Mouse (Mus musculus) lung, embryonic 16.5 days (tissue): ENCODE measurements around the gene Gpr39. TPM values are rescaled to one million over a fixed set of nuclear protein-coding genes. Genes with fewer than 3 reads are reported as not detected.
"Not testable (repeated sequence)": the region's sequence is repeated elsewhere in the genome, so short reads cannot be mapped to it uniquely, and the experiment has no call there.

ENCODE experiments used
- ATAC-seq: fragments of 200-750 bp; cut with Nextera tagmentation; 2 replicates; pipeline ENCODE4 v1.8.0; 2017; ENCODE audit warnings: low read depth, mild to moderate bottlenecking, moderate library complexity
- H3K27ac ChIP-seq: fragments of 300-500 bp; sonication (generic); 2 replicates; pipeline ENCODE4 v1.5.1; 2014; ENCODE audit warnings: mild to moderate bottlenecking, control low read depth, low read length
- H3K27me3 ChIP-seq: fragments of 300-500 bp; sonication (generic); 2 replicates; pipeline ENCODE4 v1.6.1; 2014; ENCODE audit warnings: low read depth, low read length, mixed read lengths; ENCODE audit not compliant: control insufficient read depth, insufficient read depth
- H3K36me3 ChIP-seq: fragments of 300-500 bp; sonication (generic); 2 replicates; pipeline ENCODE4 v1.6.1; 2014; ENCODE audit warnings: low read length; ENCODE audit not compliant: control insufficient read depth, insufficient read depth
- H3K4me1 ChIP-seq: fragments of 300-500 bp; sonication (generic); replicated peaks from 2 replicates; pipeline ENCODE4 v1.6.1; 2014; ENCODE audit warnings: low read length, mixed read lengths; ENCODE audit not compliant: control insufficient read depth, insufficient read depth
- H3K4me2 ChIP-seq: fragments of 300-500 bp; sonication (generic); 2 replicates; pipeline ENCODE4 v1.6.1; 2014; ENCODE audit warnings: low read depth, low read length, control low read depth
- H3K4me3 ChIP-seq: fragments of 300-500 bp; sonication (generic); 2 replicates; pipeline ENCODE4 v1.5.1; 2014; ENCODE audit warnings: mild to moderate bottlenecking, low read length, control low read depth
- H3K9ac ChIP-seq: fragments of 300-500 bp; sonication (generic); 2 replicates; pipeline ENCODE4 v1.6.1; 2014; ENCODE audit warnings: low read length, control low read depth
- H3K9me3 ChIP-seq: fragments of 300-500 bp; sonication (generic); 2 replicates; pipeline ENCODE4 v1.6.1; 2016; ENCODE audit warnings: low read length; ENCODE audit not compliant: control insufficient read depth
- WGBS: fragments of 180-500 bp; shearing (Covaris S2); extraction: QIAGEN DNeasy Blood & Tissue Kit; methylation state at CpG from one replicate; pipeline ENCODE4 v1.1.7; 2014; 5-methylcytosine and 5-hydroxymethylcytosine counted together
- polyA plus RNA-seq: library from polyadenylated mRNA; unstranded; fragments of >200 nt; fragmentation: Nextera tagmentation; extraction: Ambion mirVana; gene quantifications from 2 replicates; pipeline ENCODE4 v1.2.1, GENCODE M21; 2015

Gene Gpr39
- polyA plus RNA-seq = 4.6 and 4.9 TPM in 2 replicates

DNA sequence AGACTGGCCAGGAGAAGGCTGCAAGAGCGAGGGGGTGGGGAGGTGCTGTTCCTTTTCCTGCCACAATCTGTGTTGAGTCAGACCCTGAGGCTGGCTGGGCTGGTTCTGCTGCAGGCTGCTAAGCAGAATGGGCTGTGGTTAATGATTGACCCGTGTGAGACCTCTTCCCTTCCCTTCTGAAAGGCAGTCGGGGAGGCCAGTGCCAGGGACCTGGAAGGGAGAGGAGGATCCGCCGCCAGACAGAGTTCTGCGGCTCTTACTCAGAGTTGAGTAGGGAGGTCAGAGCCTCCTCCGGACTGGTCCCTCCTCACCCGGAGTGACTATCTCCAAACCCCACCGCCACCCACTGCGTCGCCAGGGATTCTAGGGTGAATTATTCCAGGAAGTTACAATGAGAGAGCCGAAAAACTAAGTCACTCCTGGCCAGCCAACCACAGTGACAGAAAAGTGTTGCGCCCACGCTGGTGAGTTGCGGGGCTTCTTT, at the start of gene Gpr39:
TSS of gene Gpr39 (plus strand) at position 206 of the 484 bp plus-strand sequence.
- no peaks in the 10 kb centered on the region for H3K36me3 ChIP-seq
- ATAC-seq = peak; percentile 92
- peaks cover 18% of the 10 kb centered on the region; the same call in 1 of the 2 replicates for H3K4me1 ChIP-seq
- no peaks in the 10 kb centered on the region for H3K27me3 ChIP-seq
- peak within 1 kb of the TSS; percentile 54 for H3K4me2 ChIP-seq
- WGBS = 25% methylated on average over 15 of the region's 15 CpGs
- peak within 1 kb of the TSS; percentile 78 for H3K27ac ChIP-seq
- H3K9ac ChIP-seq = peak within 1 kb of the TSS; percentile 42
- H3K4me3 ChIP-seq = peak within 1 kb of the TSS; percentile 35
- no peaks in the 10 kb centered on the region for H3K9me3 ChIP-seq

GRCm38 (mm10) chr1:125639501-125640253, 37.1 kb upstream of the Gpr39 start:
- 85% methylated on average over 8 of the region's 8 CpGs for WGBS
- Histone ChIP-seq H3K27me3 (no peaks in the 10 kb centered on the region), H3K9me3 (no peaks in the 10 kb centered on the region), H3K27ac (no peak overlapping the region), H3K9ac (no peak overlapping the region), H3K4me2 (no peak overlapping the region), H3K36me3 (no peaks in the 10 kb centered on the region), H3K4me3 (no peak overlapping the region), H3K4me1 (no peaks in the 10 kb centered on the region)
- no peak for ATAC-seq

DNA sequence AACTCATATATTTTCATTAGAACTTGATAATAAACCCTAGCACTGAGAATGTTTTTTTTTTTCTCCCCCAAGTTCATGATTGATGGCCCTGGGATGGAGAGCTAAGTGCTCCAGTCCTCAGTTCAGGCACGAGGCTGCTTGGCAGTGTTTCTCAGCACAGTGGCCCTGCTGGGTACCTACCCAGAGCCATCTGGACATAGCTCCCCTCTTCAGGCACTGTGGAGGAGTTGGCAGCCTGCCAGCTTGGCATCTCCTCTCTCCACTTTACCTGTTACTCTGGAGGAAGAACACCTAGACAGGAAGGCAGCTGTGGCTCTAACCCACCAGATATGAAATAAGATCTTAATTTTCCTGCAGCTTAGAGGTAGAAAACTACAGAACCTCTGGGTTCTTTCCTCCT, 33.2 kb upstream of the Gpr39 start:
- Histone ChIP-seq H3K36me3 (no peaks in the 10 kb centered on the region), H3K27ac (no peak overlapping the region), H3K27me3 (no peaks in the 10 kb centered on the region), H3K9ac (no peak overlapping the region), H3K4me3 (no peak overlapping the region), H3K9me3 (no peaks in the 10 kb centered on the region), H3K4me1 (no peaks in the 10 kb centered on the region), H3K4me2 (no peak overlapping the region)
- ATAC-seq = no peak
- 4% methylated on average over 1 of the region's 1 CpGs for WGBS

DNA sequence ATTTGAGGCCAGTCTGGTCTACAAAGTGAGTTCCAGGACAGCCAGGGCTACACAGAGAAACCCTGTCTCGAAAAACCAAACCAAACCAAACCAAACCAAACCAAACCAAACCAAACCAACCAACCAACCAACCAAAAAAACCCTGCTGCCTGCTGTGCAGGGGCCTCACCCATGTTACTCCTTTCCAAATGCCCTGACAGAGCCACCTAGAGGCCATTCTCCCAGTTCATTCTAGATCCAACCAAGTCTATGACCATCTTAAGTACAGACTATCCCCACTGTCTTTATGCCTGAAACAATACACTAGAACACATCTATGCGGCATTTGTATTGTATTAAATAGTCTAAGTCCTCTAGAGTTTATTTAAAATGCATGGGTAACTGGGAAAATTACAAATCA, 30.0 kb upstream of the Gpr39 start:
- not testable (repeated sequence) for H3K4me2 ChIP-seq, H3K9me3 ChIP-seq, ATAC-seq, H3K4me1 ChIP-seq, H3K36me3 ChIP-seq, H3K27ac ChIP-seq, H3K9ac ChIP-seq, H3K27me3 ChIP-seq, H3K4me3 ChIP-seq
- 87% methylated on average over 2 of the region's 2 CpGs for WGBS

- no peak overlapping the region for H3K4me2 ChIP-seq
- H3K36me3 ChIP-seq = no peaks in the 10 kb centered on the region
- 94% methylated on average over 4 of the region's 4 CpGs for WGBS
- H3K4me1 ChIP-seq = no peaks in the 10 kb centered on the region
- H3K27me3 ChIP-seq = no peaks in the 10 kb centered on the region
- no peaks in the 10 kb centered on the region for H3K9me3 ChIP-seq
- ATAC-seq = no peak
- no peak overlapping the region for H3K4me3 ChIP-seq
- no peak overlapping the region for H3K27ac ChIP-seq
- no peak overlapping the region for H3K9ac ChIP-seq
Observed at GRCm38 (mm10) chr1:125648011-125648410, 28.8 kb upstream of the Gpr39 start.

GRCm38 (mm10) chr1:125649056-125649455, 27.7 kb upstream of the Gpr39 start:
- no peaks in the 10 kb centered on the region for H3K9me3 ChIP-seq
- WGBS = 93% methylated on average over 3 of the region's 3 CpGs
- no peaks in the 10 kb centered on the region for H3K36me3 ChIP-seq
- H3K27me3 ChIP-seq = no peaks in the 10 kb centered on the region
- H3K4me3 ChIP-seq = no peak overlapping the region
- no peak overlapping the region for H3K4me2 ChIP-seq
- no peaks in the 10 kb centered on the region for H3K4me1 ChIP-seq
- no peak overlapping the region for H3K27ac ChIP-seq
- ATAC-seq = no peak
- no peak overlapping the region for H3K9ac ChIP-seq

DNA sequence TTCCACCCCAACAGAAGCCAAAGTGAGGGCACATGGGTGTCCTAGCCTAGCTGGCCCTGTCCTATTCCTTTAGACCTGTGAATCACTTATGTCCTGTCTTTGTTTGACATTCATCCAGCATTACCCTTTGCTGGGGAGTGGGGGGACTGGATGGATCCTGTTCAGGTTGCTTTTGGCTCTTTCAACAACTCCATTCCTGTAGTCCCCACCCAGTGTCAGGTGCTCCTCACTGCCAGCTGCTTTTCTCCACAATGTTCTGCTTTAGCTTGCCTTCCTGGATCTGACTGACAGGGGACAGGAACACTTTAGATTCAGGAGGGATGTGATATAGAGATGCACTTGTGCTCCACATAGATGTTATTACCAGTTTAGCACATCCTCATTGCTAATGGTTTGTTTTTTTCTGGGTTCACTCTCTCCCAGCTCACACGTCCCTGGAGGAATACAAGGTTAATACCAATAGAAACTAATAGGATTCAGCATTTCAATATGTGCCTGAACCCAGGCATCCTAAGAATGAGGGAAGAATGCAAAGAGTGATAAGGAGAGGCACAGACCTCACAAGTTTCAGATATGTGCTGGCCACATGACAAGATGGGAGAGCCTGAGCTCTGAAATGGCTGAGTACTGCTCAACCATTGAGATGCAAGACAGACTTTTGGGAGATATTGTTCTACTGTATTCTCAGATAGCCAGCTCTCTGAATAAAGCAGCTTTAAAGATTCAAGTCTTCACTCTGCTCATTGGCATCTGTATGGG, 23.8 kb upstream of the Gpr39 start:
- Histone ChIP-seq H3K27ac (no peak overlapping the region), H3K4me2 (no peak overlapping the region), H3K27me3 (no peaks in the 10 kb centered on the region), H3K9ac (no peak overlapping the region), H3K4me1 (no peaks in the 10 kb centered on the region), H3K9me3 (peaks cover 2% of the 10 kb centered on the region; the same call in 1 of the 2 replicates), H3K36me3 (no peaks in the 10 kb centered on the region), H3K4me3 (no peak overlapping the region)
- ATAC-seq = no peak
- 31% methylated on average over 1 of the region's 1 CpGs for WGBS

- H3K4me3 ChIP-seq = no peak overlapping the region
- no peak for ATAC-seq
- WGBS = 72% methylated on average over 5 of the region's 5 CpGs
Observed at GRCm38 (mm10) chr1:125657416-125657815, 19.4 kb upstream of the Gpr39 start.

DNA sequence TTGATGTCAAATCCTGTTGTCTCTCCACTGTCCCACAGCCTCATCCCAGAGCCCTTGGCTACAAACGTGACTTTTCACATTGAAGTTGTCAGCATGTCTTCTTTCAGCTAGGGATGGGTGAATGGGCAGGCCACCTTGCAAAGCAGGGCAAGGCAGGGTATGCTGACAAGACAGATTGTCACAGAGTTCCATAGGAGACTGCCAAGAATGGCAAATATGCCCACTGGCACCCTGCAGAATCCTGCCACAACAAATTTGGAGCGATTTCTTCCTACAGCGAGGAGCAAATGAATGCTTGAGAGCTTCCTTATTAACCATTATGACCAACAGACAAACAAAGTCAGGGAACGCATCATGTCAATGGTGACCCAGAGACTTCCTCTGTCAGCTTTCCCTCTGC, 16.6 kb upstream of the Gpr39 start:
- Histone ChIP-seq H3K36me3 (no peaks in the 10 kb centered on the region), H3K4me3 (no peak overlapping the region), H3K27me3 (no peaks in the 10 kb centered on the region), H3K4me1 (peaks cover 2% of the 10 kb centered on the region; the same call in 1 of the 2 replicates), H3K9me3 (no peaks in the 10 kb centered on the region), H3K9ac (no peak overlapping the region), H3K4me2 (no peak overlapping the region), H3K27ac (no peak overlapping the region)
- 85% methylated on average over 4 of the region's 4 CpGs for WGBS
- no peak for ATAC-seq

More at GRCm38 (mm10) chr1:125657416-125657815, 19.4 kb upstream of the Gpr39 start:
- H3K27ac ChIP-seq = no peak overlapping the region
- no peak overlapping the region for H3K9ac ChIP-seq
- no peaks in the 10 kb centered on the region for H3K27me3 ChIP-seq
- no peaks in the 10 kb centered on the region for H3K36me3 ChIP-seq
- peaks cover 2% of the 10 kb centered on the region; the same call in 1 of the 2 replicates for H3K9me3 ChIP-seq
- H3K4me2 ChIP-seq = no peak overlapping the region
- no peaks in the 10 kb centered on the region for H3K4me1 ChIP-seq
